Mouse (Mus musculus): ENCODE measurements around the gene Mob4. TPM values are rescaled to one million over a fixed set of nuclear protein-coding genes. Genes with fewer than 3 reads are reported as not detected.

Mob4 gene
- polyA plus RNA-seq, 1 experiment from 2014 or later = 39.5 TPM

Other genes starting within 250 kb of the Mob4 start
- 4.8 and 4.9 TPM in 2 replicates for gene Ankrd44, start 204.8 kb upstream of the Mob4 start, polyA plus RNA-seq (2015; fragmentation: Nextera tagmentation; extraction: Ambion mirVana)
- 118 and 121 TPM in 2 replicates for gene Sf3b1, start 103.8 kb upstream of the Mob4 start, polyA plus RNA-seq (2015; fragmentation: Nextera tagmentation; extraction: Ambion mirVana)
- 12.0 and 12.7 TPM in 2 replicates for gene Coq10b, start 78.5 kb upstream of the Mob4 start, polyA plus RNA-seq (2015; fragmentation: Nextera tagmentation; extraction: Ambion mirVana)
- 269 and 326 TPM in 2 replicates for gene Hspe1, start 43.1 kb upstream of the Mob4 start, polyA plus RNA-seq (2015; fragmentation: Nextera tagmentation; extraction: Ambion mirVana)
- 236 and 253 TPM in 2 replicates for gene Hspd1, start 43.0 kb upstream of the Mob4 start, polyA plus RNA-seq (2015; fragmentation: Nextera tagmentation; extraction: Ambion mirVana)
- gene Rftn2, start 95.6 kb downstream of the Mob4 start, polyA plus RNA-seq (2015; fragmentation: Nextera tagmentation; extraction: Ambion mirVana) = 0.68 and 0.86 TPM in 2 replicates
- gene Mars2, start 105.9 kb downstream of the Mob4 start, polyA plus RNA-seq (2015; fragmentation: Nextera tagmentation; extraction: Ambion mirVana) = 1.4 and 1.5 TPM in 2 replicates
- 0.16 TPM in 1 of 2 replicates, not detected in the other for gene Boll, start 232.2 kb downstream of the Mob4 start, polyA plus RNA-seq (2015; fragmentation: Nextera tagmentation; extraction: Ambion mirVana)

Measured in liver, embryonic 16.5 days (tissue).